Mouse (Mus musculus): Measurements from ENCODE around the gene Rpa3. TPM values are rescaled to one million over a fixed set of nuclear protein-coding genes. Genes with fewer than 3 reads are reported as not detected.

Gene Rpa3
- 29.0 TPM for polyA plus RNA-seq (2014; fragmentation: Illumina TruSeq; extraction: RNeasy Lipid Tissue Mini Kit (QIAGEN cat#74804); ENCODE audit: low read depth, low replicate concordance)

DNA sequence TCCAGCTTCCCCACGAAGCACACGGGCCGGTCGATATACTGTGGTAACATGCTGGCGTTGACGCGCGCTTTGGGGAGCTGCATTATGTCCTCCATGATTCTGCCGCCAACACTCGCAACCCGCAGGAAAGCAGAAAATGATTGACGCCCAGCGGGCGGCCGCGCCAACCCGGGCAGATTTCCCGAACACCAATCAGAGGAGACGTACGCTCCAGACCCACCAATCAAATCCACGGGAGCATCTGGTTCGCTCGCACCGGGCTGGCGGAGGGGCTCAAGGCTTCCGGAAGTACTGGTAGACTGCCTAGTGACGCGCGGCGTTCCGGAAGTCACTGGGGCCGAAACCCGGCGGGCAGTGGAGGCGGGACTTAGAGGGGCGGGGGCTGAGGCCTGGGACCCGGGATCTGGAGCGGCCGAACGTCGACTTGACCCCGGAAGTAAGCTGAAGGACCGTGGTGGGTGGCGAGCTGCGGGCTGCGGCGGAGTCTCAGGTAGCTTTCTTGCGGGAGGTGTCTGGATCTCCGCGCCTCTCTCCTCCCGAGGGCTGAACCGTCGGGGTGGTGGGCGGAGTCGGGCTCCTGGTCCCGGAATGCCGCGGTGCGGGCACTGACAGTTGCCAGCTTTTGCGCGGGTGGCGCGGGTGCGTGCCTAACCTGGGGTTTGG lies at the start of gene Rpa3, which contains the start of the genes Umad1 and Gm45062:
Gene Rpa3 (minus strand): TSS at position 170 of the 663 bp plus-strand sequence.
Gene Umad1 (plus strand): TSS at position 285 of the 663 bp plus-strand sequence.
Gene Gm45062 (plus strand): TSS at position 447 of the 663 bp plus-strand sequence.

DNA sequence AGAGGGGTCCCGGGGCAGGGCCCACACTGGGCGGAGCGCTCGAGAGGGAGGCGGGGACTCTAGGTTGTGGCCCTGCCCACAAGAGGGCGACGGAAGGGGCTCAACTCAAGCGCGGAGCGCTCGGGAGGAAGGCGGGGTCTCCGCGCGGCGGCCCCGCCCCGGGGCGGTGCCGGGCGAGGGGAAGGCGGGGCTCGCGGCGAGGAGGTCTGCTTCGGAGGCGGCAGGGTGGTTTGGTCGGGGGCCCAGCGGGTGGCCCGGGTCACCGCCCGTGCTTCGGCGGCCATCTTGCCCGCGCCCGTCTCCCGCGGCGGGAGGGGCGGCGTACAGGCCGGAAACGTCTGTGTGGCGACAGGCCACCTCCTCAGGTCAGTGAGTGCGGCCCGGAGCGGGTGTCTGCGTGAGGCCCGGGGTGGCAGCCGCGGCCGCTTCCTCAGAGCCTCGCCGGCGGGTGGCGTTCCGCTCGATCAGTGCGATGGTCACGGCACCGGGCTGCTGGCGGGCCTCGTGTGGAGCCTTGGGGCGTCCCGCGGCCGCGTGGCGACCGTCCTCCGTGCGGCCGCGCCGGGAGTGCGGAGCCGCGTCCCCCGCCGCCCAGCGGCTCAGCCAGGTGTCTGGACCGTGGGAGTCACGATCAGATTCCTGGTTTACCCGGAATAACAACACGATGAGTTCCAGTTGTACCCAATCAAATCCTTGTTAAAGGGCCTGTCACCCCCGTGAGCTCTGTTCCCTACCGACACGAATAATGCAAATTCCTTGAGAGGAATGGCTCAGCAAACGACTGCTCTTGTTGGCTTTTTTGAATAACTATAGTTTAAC lies 49.7 kb downstream of the Rpa3 start, which contains the start of gene Mios:
Gene Mios (plus strand): TSS at position 176 of the 819 bp plus-strand sequence.

Other genes with a start within 250 kb of the Rpa3 start
- 2.7 TPM for gene Col28a1, start 66.6 kb downstream of the Rpa3 start, polyA plus RNA-seq (2014; fragmentation: Illumina TruSeq; extraction: RNeasy Lipid Tissue Mini Kit (QIAGEN cat#74804); ENCODE audit: low read depth, low replicate concordance)
- 71.5 TPM for gene Mios, start 50.0 kb downstream of the Rpa3 start, polyA plus RNA-seq (2014; fragmentation: Illumina TruSeq; extraction: RNeasy Lipid Tissue Mini Kit (QIAGEN cat#74804); ENCODE audit: low read depth, low replicate concordance)
- 11.9 TPM for gene Umad1, start 115 bp upstream of the Rpa3 start, polyA plus RNA-seq (2014; fragmentation: Illumina TruSeq; extraction: RNeasy Lipid Tissue Mini Kit (QIAGEN cat#74804); ENCODE audit: low read depth, low replicate concordance)
- gene Gm45062, start 277 bp upstream of the Rpa3 start, polyA plus RNA-seq (2014; fragmentation: Illumina TruSeq; extraction: RNeasy Lipid Tissue Mini Kit (QIAGEN cat#74804); ENCODE audit: low read depth, low replicate concordance): 41.1 TPM

Data from testis, adult 10 weeks (tissue).